Mouse (Mus musculus) CH12.LX (cell line): ENCODE results near the gene Ntng1. TPM values are rescaled to one million over a fixed set of nuclear protein-coding genes. Genes with fewer than 3 reads are reported as not detected.

Experiments
- DNase-seq: peaks from one replicate; pipeline ENCODE4 v3.0.0-alpha.2; 2013; ENCODE audit errors: extremely low read depth
- H3K27ac ChIP-seq: 2 replicates; pipeline ENCODE4 v1.5.1; 2012; ENCODE audit warnings: low read depth, mild to moderate bottlenecking, control low read depth, moderate library complexity; ENCODE audit not compliant: insufficient read depth
- H3K27me3 ChIP-seq: replicated peaks from 2 replicates; pipeline ENCODE3; 2012; ENCODE audit warnings: inconsistent platforms
- H3K36me3 ChIP-seq, 2 experiments: replicated peaks in 1 of 2; 2 replicates each; pipeline versions ENCODE3 to v1.6.1; 2012; ENCODE audit warnings: inconsistent platforms in 1 of 2, low read length in 1 of 2, mild to moderate bottlenecking in 1 of 2, mixed read lengths in 1 of 2, moderate library complexity in 1 of 2; ENCODE audit not compliant: control insufficient read depth in 1 of 2, insufficient read depth in 1 of 2
- H3K4me1 ChIP-seq, 2 experiments: 2 replicates each; pipeline ENCODE4 v1.6.1; 2012; ENCODE audit warnings: inconsistent platforms in 1 of 2, moderate library complexity in 1 of 2; ENCODE audit not compliant: insufficient read depth in 2 of 2, control insufficient read depth in 1 of 2
- H3K4me2 ChIP-seq: 2 replicates; pipeline ENCODE4 v1.6.1; 2012; ENCODE audit warnings: low read depth, mild to moderate bottlenecking, control low read depth; ENCODE audit not compliant: poor library complexity, insufficient read depth, severe bottlenecking
- H3K4me3 ChIP-seq, 3 experiments: fragments of 150-350 bp in 1 of 3; sonication (generic) in 1 of 3; replicated peaks in 1 of 3; 2 replicates each; pipeline versions ENCODE3 to v1.5.1; 2011 to 2012; ENCODE audit warnings: low read depth in 2 of 3, low read length in 2 of 3, mild to moderate bottlenecking in 2 of 3, moderate library complexity in 2 of 3, control low read depth in 1 of 3, improper control_type of control experiment in 1 of 3, inconsistent platforms in 1 of 3, mixed read lengths in 1 of 3; ENCODE audit not compliant: poor library complexity in 1 of 3
- H3K79me2 ChIP-seq: replicated peaks from 2 replicates; pipeline ENCODE4 v1.6.1; 2012; ENCODE audit warnings: mild to moderate bottlenecking, moderate library complexity; ENCODE audit not compliant: control insufficient read depth, poor library complexity, insufficient read depth, severe bottlenecking; ENCODE audit errors: extremely low read depth
- H3K9ac ChIP-seq: 2 replicates; pipeline ENCODE4 v1.6.1; 2012; ENCODE audit warnings: low read depth, mild to moderate bottlenecking, control low read depth, moderate library complexity; ENCODE audit not compliant: insufficient read depth
- H3K9me3 ChIP-seq: replicated peaks from 2 replicates; pipeline ENCODE3; 2012; ENCODE audit warnings: low read length, inconsistent platforms, mixed read lengths
- CHD2 ChIP-seq: IDR thresholded peaks from 2 replicates; pipeline ENCODE4 v1.6.1; 2011; ENCODE audit warnings: low read length, improper control_type of control experiment
- E2F4 ChIP-seq: IDR thresholded peaks from 2 replicates; pipeline ENCODE4 v1.6.1; 2011; ENCODE audit warnings: low read depth, low read length, improper control_type of control experiment; ENCODE audit not compliant: insufficient replicate concordance
- ELF1 ChIP-seq: IDR thresholded peaks from 2 replicates; pipeline ENCODE4 v1.6.1; 2014; ENCODE audit warnings: low read depth, mild to moderate bottlenecking, inconsistent platforms, low read length, improper control_type of control experiment
- ETS1 ChIP-seq: conservative IDR thresholded peaks from 2 replicates; pipeline ENCODE4 v1.6.1; 2012; ENCODE audit warnings: low read depth, mild to moderate bottlenecking, inconsistent platforms, low read length, improper control_type of control experiment, moderate library complexity
- GABPA ChIP-seq: IDR thresholded peaks from 2 replicates; pipeline ENCODE4 v1.6.1; 2012; ENCODE audit warnings: low read depth, low read length, improper control_type of control experiment, inconsistent platforms; ENCODE audit not compliant: insufficient replicate concordance
- JUN ChIP-seq: IDR thresholded peaks from 2 replicates; pipeline ENCODE4 v1.6.1; 2011; ENCODE audit warnings: low read depth, mild to moderate bottlenecking, low read length, improper control_type of control experiment, moderate library complexity; ENCODE audit not compliant: insufficient read depth
- KAT2A ChIP-seq: IDR thresholded peaks from 2 replicates; pipeline ENCODE4 v1.6.1; 2012; ENCODE audit warnings: low read length, improper control_type of control experiment, inconsistent platforms; ENCODE audit not compliant: insufficient replicate concordance
- MAFK ChIP-seq: IDR thresholded peaks from 2 replicates; pipeline ENCODE4 v1.6.1; 2011; ENCODE audit warnings: low read length, improper control_type of control experiment; ENCODE audit not compliant: insufficient replicate concordance
- MAX ChIP-seq: IDR thresholded peaks from 2 replicates; pipeline ENCODE4 v1.6.1; 2011; ENCODE audit warnings: low read length, improper control_type of control experiment
- NELFE ChIP-seq: IDR thresholded peaks from 2 replicates; pipeline ENCODE4 v1.6.1; 2011; ENCODE audit warnings: low read depth, low read length, improper control_type of control experiment
- PAX5 ChIP-seq: IDR thresholded peaks from 2 replicates; pipeline ENCODE4 v1.6.1; 2012; ENCODE audit warnings: low read length, inconsistent platforms, mixed read lengths
- POLR2A ChIP-seq: IDR thresholded peaks from 2 replicates; pipeline ENCODE4 v1.6.1; 2011; ENCODE audit warnings: low read depth, mild to moderate bottlenecking, improper control_type of control experiment, low read length
- TCF12 ChIP-seq: IDR thresholded peaks from 2 replicates; pipeline ENCODE4 v1.6.1; 2014; ENCODE audit warnings: low read depth, mild to moderate bottlenecking, inconsistent platforms, low read length, improper control_type of control experiment
- UBTF ChIP-seq: IDR thresholded peaks from 2 replicates; pipeline ENCODE4 v1.6.1; 2012; ENCODE audit warnings: low read depth, mild to moderate bottlenecking, inconsistent platforms, low read length, improper control_type of control experiment, moderate library complexity
- USF1 ChIP-seq: IDR thresholded peaks from 2 replicates; pipeline ENCODE4 v1.6.1; 2014; ENCODE audit warnings: low read depth, mild to moderate bottlenecking, inconsistent platforms, low read length, improper control_type of control experiment
- ZC3H11A ChIP-seq: IDR thresholded peaks from 2 replicates; pipeline ENCODE4 v1.6.1; 2012; ENCODE audit warnings: low read depth, mild to moderate bottlenecking, inconsistent platforms, low read length, improper control_type of control experiment
- ZKSCAN1 ChIP-seq: IDR thresholded peaks from 2 replicates; pipeline ENCODE4 v1.6.1; 2012; ENCODE audit warnings: low read depth, inconsistent platforms, low read length, improper control_type of control experiment, borderline replicate concordance
- ZNF384 ChIP-seq: IDR thresholded peaks from 2 replicates; pipeline ENCODE4 v1.6.1; 2012; ENCODE audit warnings: low read depth, low read length, improper control_type of control experiment, inconsistent platforms
- dilution Hi-C: fragments of 300-500 bp; cut with MboI; formaldehyde crosslinking; loops from 2 replicates; pipeline ENCODE4 v1.14.3; 2020; ENCODE audit warnings: low sequenced_read_pairs; ENCODE audit not compliant: extremely low pct_unique_long_range_greater_than_20kb, extremely low pct_ligation_motif_present
- in situ Hi-C: fragments of 300-500 bp; cut with MboI; formaldehyde crosslinking; loops from 3 replicates; pipeline ENCODE4 v1.14.3; 2019; ENCODE audit warnings: low sequenced_read_pairs, low pct_ligation_motif_present, low pct_unique_long_range_greater_than_20kb, mixed read lengths
- polyA plus RNA-seq: library from polyadenylated mRNA; unstranded; fragments of >175 nt; gene quantifications from 2 replicates; pipeline ENCODE4 v1.2.1, GENCODE M21; 2012; ENCODE audit warnings: low read depth; ENCODE audit not compliant: insufficient read length
- total RNA-seq, 2 experiments: library from RNA; depleted of rRNA; stranded (reverse); fragments of 300-350 nt in 1 of 2; fragments of >200 nt in 1 of 2; gene quantifications; 2 replicates each; pipeline ENCODE4 v1.2.3; 2012 to 2014

Ntng1 gene
- total and polyA plus RNA-seq, 3 experiments: not detected

GRCm38 (mm10) chr3:109962631-109963030 is 181.2 kb downstream of the Ntng1 start:
- Histone ChIP-seq H3K4me3 (no peak overlapping the region), H3K9ac (no peak overlapping the region)
- in situ Hi-C loops: no loop called here

GRCm38 (mm10) chr3:109942960-109943359 is 200.9 kb downstream of the Ntng1 start:
- Histone ChIP-seq H3K4me3 (no peak overlapping the region), H3K27me3 (no peaks in the 10 kb centered on the region), H3K79me2 (no peaks in the 10 kb centered on the region), H3K9ac (no peak overlapping the region), H3K36me3 (no peaks in the 10 kb centered on the region), H3K27ac (no peak overlapping the region), H3K9me3 (peaks cover 45% of the 10 kb centered on the region), H3K4me2 (no peak overlapping the region), H3K4me1 (no peaks in the 10 kb centered on the region)
- dilution Hi-C loops: no loop called here
- no peak for TF ChIP-seq ZNF384
- no peak for TF ChIP-seq PAX5
- TF ChIP-seq E2F4: no peak
- no peak for TF ChIP-seq UBTF
- TF ChIP-seq KAT2A: no peak
- TF ChIP-seq MAFK: no peak
- TF ChIP-seq ELF1: no peak
- TF ChIP-seq TCF12: no peak
- no peak for TF ChIP-seq ZC3H11A
- TF ChIP-seq ETS1: no peak
- no peak for TF ChIP-seq MAX
- TF ChIP-seq CHD2: no peak
- TF ChIP-seq USF1: no peak
- no peak for TF ChIP-seq JUN
- TF ChIP-seq NELFE: no peak
- no peak for TF ChIP-seq POLR2A
- no peak for DNase-seq
- in situ Hi-C loops: no loop called here

More at GRCm38 (mm10) chr3:109962631-109963030, 181.2 kb downstream of the Ntng1 start:
- H3K36me3 ChIP-seq: no peaks in the 10 kb centered on the region
- dilution Hi-C loops: no loop called here
- TF ChIP-seq ZKSCAN1: no peak
- TF ChIP-seq USF1: no peak
- no peak for TF ChIP-seq GABPA
- H3K4me1 ChIP-seq: no peaks in the 10 kb centered on the region
- no peaks in the 10 kb centered on the region for H3K27me3 ChIP-seq
- H3K27ac ChIP-seq: no peak overlapping the region
- H3K9me3 ChIP-seq: peaks cover 39% of the 10 kb centered on the region
- DNase-seq: no peak
- H3K4me2 ChIP-seq: no peak overlapping the region
- H3K79me2 ChIP-seq: no peaks in the 10 kb centered on the region
